Mouse (Mus musculus) cerebellum, adult 8-10 months (tissue): ENCODE data around the gene Ttyh2.

Source experiments
- DNase-seq: peaks from one replicate; pipeline ENCODE4 v3.0.0; 2022

Ttyh2 gene

DNA sequence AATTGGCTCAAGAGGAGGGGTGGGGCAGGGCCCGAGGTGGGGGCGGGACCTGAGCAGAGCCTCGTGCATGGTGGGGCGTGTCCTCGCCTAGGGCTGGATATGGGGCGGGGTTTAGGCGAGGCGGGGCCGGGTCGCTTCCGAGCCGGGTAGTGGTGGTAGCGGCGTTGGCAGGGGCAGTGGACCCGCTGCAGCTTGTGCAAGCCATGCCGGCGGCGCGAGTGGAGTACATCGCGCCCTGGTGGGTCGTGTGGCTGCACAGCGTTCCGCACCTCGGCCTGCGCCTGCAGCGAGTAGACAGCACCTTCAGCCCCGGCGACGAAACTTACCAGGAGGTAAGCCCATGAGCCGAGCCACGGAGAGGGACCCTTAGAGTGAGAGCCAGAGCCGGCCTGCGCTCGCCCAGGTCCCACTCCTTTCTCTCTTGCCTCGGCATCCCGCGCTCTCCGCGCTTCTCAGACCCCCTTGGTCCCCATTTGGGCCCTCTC, at the start of gene Ttyh2:
TSS of gene Ttyh2 (plus strand) at position 91 of the 485 bp plus-strand sequence.
- peak; percentile 82 for DNase-seq

DNA sequence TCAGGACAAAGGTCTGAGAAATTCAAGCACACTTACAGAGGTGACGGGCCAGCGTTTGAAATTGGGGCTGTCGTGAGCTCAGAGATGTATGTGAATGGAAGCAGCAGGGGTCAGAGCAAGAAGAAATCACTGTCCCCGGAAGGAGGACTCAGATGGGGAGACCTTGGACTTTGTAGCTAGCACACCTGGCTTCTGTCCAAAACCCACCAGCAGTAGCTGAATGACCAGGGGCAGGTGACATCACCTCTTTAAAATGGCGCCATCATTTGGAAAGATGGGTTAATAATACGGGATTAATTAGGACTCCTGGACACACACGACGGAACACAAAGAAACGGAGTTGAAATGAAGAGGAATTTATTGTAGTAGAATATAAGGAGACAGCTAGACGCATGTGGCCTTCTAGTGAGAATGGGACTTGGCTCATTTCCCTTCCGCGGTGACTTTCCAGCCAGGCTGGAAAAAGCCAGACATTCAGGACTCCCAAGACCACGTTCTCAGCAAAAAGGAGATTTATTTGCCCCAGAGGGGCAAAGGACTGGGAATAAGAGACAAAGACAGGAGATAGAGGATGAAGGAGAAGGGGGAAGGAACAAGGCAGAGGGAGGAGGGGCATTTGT, 49.0 kb upstream of the Ttyh2 start:
- DNase-seq = no peak

DNA sequence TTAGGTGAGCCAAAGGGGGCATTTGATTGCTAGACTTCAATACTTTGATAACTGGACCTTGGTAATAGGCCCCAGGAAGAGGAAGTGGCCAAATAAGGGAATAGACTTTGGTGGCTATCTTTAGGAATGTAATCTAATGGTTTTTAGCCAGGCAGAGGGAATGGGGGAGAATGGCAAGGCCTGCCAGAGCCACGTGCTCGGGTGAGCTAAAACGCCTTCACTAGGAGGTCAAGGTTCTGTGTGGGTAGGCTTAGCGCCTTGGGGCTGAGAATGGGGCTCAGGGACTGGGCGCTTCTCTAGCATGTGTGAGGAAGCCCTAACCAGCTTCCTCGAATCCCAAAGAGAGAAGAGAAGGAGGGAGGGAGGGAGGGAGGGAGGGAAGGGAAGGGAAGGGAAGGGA, 48.2 kb upstream of the Ttyh2 start:
- DNase-seq = no peak

DNA sequence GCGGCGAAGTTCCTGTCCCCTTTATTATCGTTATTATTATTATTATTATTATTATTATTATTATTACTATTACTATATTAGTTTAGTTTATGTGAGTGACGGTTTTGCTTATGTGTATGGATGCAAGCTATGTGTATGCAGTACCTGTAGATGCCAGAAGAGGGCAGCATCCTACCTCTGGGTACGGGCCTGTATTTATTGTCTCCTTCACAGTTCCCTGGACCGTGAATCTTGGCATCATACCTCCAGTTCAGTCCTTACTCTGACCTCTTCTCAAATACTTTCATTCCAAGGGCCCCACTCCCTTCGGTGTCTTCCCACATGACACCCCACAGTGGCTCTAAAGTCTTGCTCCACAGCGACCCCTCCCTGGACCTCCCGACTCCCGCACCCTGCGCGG, 47.2 kb upstream of the Ttyh2 start:
- no peak for DNase-seq

DNA sequence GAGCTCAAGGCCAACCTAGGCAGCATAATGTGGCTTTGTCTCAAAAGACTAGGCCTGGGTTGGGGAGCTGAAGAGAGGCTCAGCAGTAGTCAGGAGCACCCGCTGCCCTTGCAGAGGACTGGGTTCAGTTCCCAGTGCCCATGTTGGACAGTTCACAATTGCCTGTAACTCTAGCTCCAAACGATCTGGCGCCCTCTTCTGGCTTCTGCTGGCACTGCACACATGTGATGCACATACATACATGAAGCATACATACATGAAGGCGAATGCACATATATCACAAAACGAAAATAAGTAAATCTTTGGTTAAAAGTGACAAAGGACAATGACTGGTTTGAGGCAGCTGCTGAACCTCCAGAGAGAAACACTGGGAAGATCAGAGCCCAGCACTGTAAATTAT, 45.2 kb upstream of the Ttyh2 start:
- no peak for DNase-seq

- no peak for DNase-seq
Observed at GRCm38 (mm10) chr11:114632266-114632665, 43.0 kb upstream of the Ttyh2 start.

- peak; percentile 88 for DNase-seq
Observed at GRCm38 (mm10) chr11:114636292-114636691, 38.9 kb upstream of the Ttyh2 start.

DNA sequence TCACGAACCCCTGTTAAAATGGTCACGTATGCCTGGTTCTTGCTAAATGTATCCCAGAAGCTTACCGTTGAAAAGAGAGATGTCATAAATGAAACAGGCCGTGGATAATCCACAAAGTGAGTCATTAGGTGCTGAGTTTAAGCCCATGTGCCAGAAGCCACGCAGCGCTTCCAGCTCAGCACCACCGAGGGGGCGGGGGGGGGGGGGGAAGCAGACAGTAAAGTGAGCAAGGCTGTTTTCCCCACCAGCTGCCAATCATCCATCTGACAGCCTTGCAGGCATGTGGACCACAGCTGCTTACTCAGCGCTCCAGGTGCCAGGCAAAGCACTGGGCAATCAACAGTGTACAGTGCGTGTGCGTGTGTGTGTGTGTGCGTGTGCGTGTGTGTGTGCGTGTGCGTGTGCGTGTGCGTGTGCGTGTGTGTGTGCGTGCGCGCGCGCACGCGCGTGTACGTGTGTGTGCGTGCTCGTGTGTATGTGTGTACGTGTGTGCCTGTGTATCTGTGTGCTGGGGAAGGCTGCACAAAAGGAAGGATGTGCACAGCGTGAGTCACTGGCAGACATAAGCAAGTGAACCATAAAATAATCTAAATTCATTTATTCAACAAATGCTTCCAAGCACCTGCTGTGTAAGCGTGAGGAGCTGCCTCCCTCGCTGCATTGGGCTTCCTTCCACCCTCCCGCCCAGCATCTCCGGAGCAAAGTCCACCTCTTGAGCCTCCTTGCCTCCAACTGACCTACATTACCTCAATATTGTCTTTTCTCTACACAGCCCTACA, 38.3 kb upstream of the Ttyh2 start:
- peak; percentile 36 for DNase-seq

GRCm38 (mm10) chr11:114638647-114639290, 36.5 kb upstream of the Ttyh2 start:
- DNase-seq = no peak

DNA sequence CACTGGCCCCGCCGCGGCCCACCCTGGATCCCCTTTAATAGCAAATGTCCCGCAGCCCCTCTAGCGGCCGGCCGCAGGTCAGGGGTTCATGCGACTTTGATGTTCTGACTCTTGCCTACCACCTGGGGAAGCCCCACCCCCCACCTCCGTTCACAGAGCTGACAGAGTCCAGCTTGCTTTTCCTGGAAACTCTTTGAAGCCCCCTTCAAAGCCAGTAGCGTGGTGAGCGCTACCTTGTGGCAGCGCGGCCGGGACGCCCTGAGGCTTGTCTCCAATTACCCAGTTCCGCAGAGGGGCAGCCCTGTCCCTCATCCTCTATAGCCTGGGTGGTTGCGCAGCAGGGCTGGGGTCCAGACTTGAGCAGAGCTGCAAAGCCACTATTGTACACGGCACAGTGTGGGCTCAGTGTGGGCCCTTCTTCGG, 35.5 kb upstream of the Ttyh2 start:
- no peak for DNase-seq

DNA sequence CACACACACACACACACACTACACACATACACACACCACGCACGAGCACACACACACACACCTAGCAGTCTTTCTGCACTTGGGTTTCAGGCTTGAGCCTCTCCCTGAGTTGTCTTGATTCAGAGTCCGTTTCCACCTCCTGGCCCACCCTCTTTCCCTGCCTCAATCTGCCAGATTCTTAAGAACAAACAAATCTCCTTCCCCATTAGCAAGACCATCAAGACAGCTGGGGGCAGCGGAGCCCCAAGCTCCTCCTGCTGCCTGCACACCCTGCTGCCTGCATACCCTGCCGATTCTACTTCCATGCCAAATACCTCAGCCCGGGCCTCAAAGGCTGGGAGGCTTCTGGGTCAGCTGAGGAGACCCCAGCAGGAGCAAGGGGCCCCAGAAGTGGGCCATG, 34.6 kb upstream of the Ttyh2 start:
- no peak for DNase-seq

- DNase-seq = no peak
Observed at GRCm38 (mm10) chr11:114641136-114641535, 34.1 kb upstream of the Ttyh2 start.

DNA sequence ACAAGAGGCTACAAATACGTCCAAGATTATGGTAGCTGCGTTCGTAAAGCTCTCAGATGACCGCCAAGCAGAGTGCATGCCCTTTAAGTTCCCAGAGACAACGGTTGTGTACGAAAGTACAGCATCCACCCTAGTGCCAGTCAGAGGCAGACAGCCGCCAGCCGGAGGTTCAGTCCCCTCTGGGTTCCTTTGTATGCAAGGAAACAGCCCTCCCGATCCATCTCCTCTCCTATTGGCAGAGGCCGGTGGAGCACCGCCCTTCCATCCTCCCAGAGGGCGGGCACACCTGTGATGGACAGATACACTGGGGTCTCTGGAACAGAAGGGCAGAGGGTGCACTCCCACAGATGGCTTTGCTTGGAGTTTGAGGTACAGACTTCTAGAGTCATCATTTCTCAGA, 33.0 kb upstream of the Ttyh2 start:
- DNase-seq = no peak

GRCm38 (mm10) chr11:114642926-114643325, 32.3 kb upstream of the Ttyh2 start:
- DNase-seq = no peak

- no peak for DNase-seq
Observed at GRCm38 (mm10) chr11:114644122-114644521, 31.1 kb upstream of the Ttyh2 start.

DNA sequence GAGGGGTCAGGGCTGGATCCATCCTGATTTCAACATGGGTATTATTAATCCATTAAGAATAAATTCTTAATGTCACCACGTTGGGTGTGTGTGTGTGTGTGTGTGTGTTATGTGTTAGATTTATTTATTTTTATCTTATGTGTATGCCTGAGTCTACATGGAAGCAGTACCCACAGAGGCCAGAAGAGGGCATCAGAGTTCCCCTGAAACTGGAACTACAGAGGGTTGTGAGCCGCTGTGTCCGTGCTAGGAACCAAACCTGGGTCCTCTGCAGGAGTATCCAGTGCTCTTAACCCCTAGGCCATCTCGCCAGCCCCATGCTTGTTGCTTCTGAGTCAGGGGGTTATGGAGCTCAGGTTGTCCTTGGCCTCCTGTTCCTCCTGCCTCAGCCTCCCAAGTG, 25.7 kb upstream of the Ttyh2 start:
- DNase-seq = no peak

DNA sequence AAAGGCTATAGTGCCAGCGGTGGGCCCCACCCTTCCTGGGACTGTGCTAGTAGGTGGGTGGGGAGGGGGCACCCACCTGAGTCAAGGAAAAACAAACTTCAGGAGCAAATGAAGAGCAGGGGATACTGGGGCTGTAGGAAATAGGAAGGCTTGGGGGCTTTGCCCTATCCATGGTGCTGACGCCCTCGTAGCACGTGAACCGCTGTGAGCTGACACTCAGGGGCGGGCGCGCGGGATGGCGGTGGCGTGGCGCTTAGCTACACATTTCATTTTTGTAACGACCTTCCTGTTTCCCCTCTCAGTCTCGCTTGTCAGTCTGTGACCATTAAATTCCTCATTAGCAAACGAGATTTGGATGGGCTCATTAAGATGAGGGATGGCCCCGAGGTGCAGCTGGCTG, 22.7 kb upstream of the Ttyh2 start:
- no peak for DNase-seq

- DNase-seq = no peak
Observed at GRCm38 (mm10) chr11:114653664-114654063, 21.6 kb upstream of the Ttyh2 start.

- DNase-seq = no peak
Observed at GRCm38 (mm10) chr11:114654552-114654951, 20.7 kb upstream of the Ttyh2 start.

DNA sequence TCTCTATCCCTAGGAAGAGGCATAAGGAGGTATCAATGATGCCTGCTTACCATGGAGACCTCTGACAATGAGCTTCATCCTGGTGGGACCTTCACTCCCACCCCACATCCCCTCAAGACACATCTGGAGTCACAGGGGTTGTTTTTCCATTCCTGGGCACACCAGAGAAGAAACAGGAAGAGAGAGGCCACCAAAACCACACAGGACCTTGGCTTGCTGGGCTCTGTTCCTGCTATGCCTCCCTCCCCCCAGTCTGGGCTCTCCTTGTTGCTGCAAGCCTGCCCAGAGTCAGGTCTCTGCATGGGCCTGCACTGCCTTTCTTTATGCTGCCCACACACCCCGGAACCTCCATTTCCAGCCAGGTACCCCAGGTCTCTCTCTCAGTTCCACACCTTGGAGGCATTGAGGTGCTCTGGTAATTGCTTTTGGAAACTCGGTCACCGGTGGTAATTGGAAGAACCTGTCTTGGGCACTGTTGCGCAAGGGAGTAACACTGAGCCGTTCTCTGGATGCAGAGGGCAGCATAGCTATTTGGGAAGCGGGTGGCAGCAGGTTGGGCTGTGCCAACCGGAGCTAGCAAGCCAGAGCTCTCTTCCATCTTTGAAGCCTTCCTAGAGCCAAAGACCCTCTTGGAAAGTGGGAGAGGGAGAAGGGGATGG, 19.8 kb upstream of the Ttyh2 start:
- DNase-seq = no peak

DNA sequence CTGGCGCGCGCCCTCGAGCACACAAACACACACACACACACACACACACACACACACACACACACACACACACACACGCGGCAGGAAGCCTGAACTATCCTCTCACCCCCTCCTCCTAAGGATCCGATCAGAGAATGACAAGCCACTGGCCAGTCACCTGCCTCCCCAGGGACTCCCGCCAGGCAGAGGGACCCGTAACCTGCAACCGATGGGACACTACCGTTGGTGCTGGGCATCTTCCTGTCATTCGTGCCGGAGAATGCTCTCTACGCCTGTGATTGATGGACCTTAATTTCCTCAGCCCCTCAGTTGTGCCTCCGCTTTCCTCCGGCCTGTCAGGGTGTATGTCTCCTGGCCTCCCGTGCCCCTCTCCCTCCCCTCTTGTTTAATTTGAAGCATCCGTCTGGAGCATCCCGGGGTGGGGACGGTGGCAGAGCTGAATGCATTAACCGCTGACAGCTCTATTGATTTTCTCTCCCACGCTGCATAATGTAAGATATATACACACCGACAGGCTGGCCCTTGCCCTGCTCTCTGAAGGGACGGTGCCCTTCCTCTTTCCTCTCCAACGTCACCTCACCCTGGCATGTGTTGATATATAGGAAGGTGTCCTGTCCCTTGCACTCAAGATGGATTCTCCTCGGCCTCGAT, 18.1 kb upstream of the Ttyh2 start:
- no peak for DNase-seq

GRCm38 (mm10) chr11:114657737-114658136, 17.5 kb upstream of the Ttyh2 start:
- peak; percentile 65 for DNase-seq

DNA sequence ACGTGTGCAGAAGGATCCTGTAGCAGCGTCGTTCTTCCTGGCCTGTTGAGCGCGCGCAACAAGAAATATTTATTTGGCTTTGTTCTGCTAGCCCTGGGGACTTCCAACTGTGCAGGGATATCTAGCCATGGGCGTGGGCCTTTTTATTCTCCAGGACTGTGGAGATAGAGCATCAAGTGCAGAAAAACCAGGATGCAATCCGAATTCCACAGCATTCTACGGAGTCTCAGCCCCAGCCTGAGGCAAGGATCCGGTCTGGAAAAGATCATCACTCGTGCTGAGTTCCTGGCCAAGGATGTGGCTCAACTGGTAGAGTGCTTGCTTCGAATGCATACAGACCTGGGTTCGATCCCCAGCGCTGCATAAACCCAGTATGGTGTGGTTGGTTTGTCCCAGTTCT, 13.1 kb upstream of the Ttyh2 start:
- no peak for DNase-seq
